Mouse (Mus musculus) small intestine, adult 2 months (tissue): ENCODE data around the gene AL732309.1. TPM values are rescaled to one million over a fixed set of nuclear protein-coding genes. Genes with fewer than 3 reads are reported as not detected.
A peak's percentile ranks its signal among the peaks of the same experiment; 100 is the strongest.

Experiments used
- H3K27ac ChIP-seq: fragments of 200-500 bp; 2 replicates; pipeline ENCODE4 v1.5.1; 2012; ENCODE audit warnings: low read depth, low read length, control low read depth, inconsistent platforms; ENCODE audit not compliant: insufficient read depth
- H3K27me3 ChIP-seq: fragments of 200-500 bp; 2 replicates; pipeline ENCODE4 v1.6.1; 2012; ENCODE audit warnings: mild to moderate bottlenecking, moderate library complexity, low read length, inconsistent platforms; ENCODE audit not compliant: control insufficient read depth, insufficient read depth
- H3K36me3 ChIP-seq: fragments of 200-500 bp; 2 replicates; pipeline ENCODE4 v1.6.1; 2012; ENCODE audit warnings: mild to moderate bottlenecking, low read length, control low read depth, inconsistent platforms; ENCODE audit not compliant: control insufficient read depth, insufficient read depth
- H3K4me1 ChIP-seq: fragments of 200-500 bp; 2 replicates; pipeline ENCODE4 v1.6.1; 2012; ENCODE audit warnings: low read length, inconsistent platforms, mixed read lengths; ENCODE audit not compliant: control insufficient read depth, insufficient read depth, insufficient read length
- H3K4me3 ChIP-seq: fragments of 200-500 bp; 2 replicates; pipeline ENCODE4 v1.5.1; 2012; ENCODE audit warnings: low read depth, mild to moderate bottlenecking, control low read depth, inconsistent platforms, low read length, moderate library complexity
- CTCF ChIP-seq: fragments of 200-500 bp; IDR thresholded peaks from 2 replicates; pipeline ENCODE4 v1.5.1; 2012; ENCODE audit warnings: low read depth, mild to moderate bottlenecking, control low read depth, inconsistent platforms, low read length, moderate library complexity, mixed read lengths; ENCODE audit not compliant: insufficient replicate concordance, insufficient read length; ENCODE audit errors: extremely low read depth
- POLR2A ChIP-seq: fragments of 200-500 bp; IDR thresholded peaks from 2 replicates; pipeline ENCODE4 v1.6.1; 2012; ENCODE audit warnings: low read depth, mild to moderate bottlenecking, control low read depth, inconsistent platforms, low read length, moderate library complexity
- WGBS: fragments of 180-500 bp; shearing (Covaris S2); methylation state at CpG from one replicate; pipeline ENCODE4 v1.1.7; 2018; 5-methylcytosine and 5-hydroxymethylcytosine counted together
- polyA plus RNA-seq: library from polyadenylated mRNA; depleted of rRNA; stranded (reverse); fragments of >200 nt; gene quantifications from 2 replicates; pipeline ENCODE4 v1.2.3, GENCODE M21; 2012

Gene AL732309.1
- polyA plus RNA-seq, 1 experiment, result 45.8 TPM

DNA sequence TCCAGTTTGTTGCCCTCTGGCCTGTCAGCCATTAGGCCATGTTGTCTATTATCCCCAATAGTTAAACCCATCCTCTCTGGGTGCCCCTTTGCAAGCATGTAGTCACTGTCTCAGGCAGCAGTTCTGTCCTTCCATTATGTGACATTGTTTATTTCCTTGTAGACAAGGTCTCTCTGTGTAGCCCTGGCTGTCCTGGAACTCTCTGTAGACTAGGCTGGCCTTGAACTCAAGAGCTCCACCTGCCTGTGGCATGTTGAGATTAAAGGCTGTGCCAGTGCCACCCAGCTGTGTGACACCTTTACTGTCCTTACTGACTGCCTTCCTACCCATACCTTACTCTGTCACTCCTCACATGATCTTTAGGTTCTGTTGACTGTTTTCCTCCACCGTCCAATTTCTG is 5.7 kb upstream of the AL732309.1 start:
- peaks cover 5% of the 10 kb centered on the region for H3K4me1 ChIP-seq
- H3K4me3 ChIP-seq, result no peak overlapping the region
- no peaks in the 10 kb centered on the region for H3K27me3 ChIP-seq
- WGBS, result 65% methylated on average over 1 of the region's 1 CpGs
- no peak overlapping the region for H3K27ac ChIP-seq
- H3K36me3 ChIP-seq, result peaks cover 26% of the 10 kb centered on the region
- TF ChIP-seq POLR2A, result no peak
- peak; percentile 38; the same call in 1 of the 2 replicates for TF ChIP-seq CTCF

DNA sequence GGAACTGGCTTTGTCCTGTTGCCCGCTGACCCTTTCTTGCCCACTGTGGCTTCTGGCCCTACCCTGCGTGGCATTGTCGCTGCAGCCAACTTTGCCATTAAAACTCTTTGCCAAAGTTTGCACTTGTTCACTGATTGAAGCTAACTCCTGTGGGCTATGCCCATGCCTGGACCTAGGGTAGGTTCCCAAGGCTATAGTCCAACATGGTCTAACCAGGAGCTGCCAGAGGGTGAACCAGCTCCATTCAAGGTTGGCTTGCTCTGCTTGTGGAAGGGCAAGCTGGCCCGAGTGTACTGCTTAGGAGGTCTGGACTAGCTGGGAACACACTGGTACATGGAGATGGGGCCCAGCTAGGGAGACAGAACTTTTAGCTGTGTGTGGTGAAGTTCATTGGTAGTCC is 2.5 kb downstream of the AL732309.1 start:
- WGBS, result 88% methylated on average over 4 of the region's 4 CpGs
- H3K4me3 ChIP-seq, result no peak overlapping the region
- H3K4me1 ChIP-seq, result peaks cover 28% of the 10 kb centered on the region
- H3K27ac ChIP-seq, result no peak overlapping the region
- peaks cover 10% of the 10 kb centered on the region for H3K36me3 ChIP-seq
- TF ChIP-seq POLR2A (no peak), CTCF (no peak)
- H3K27me3 ChIP-seq, result no peaks in the 10 kb centered on the region; the same call in 1 of the 2 replicates

DNA sequence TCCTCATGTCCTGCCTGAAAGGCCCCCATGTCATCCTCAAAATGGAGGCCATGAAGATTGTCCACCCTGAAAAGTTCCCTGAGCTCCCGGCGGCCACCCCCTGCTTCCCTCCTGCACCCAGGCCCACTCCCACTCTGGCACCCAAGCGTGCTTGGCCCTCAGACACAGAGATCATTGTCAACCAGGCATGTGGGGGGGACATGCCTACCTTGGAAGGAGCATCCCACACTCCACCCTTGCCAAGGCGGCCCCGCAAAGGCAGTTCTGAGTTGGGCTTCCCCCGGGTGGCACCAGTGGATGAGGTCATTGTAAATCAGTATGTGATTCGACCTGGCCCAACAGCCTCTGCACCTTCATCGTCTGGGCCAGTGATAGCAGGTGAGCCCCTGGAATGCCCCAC is 3.3 kb downstream of the AL732309.1 start:
- 83% methylated on average over 8 of the region's 8 CpGs for WGBS
- H3K4me3 ChIP-seq, result no peak overlapping the region

DNA sequence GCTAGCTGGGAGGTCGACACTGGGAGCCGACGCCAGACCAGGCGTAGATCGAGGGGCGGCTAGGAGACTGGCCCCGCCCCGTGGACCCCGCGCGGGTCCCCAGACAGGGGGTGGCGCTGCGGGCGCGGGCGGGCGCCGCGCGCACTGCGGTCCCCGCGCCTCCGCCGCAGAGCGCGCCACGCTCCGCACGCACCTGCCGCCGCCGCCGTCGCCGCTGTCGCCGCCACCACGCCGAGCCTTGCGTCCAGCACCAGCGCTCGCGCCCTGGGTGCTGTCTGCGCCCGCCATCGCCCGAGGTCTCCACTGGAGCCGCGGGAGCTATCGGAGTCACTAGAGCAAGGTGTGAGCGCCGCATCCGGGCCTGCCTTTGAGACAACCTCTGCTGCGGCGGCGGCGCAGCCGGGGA is 4.6 kb downstream of the AL732309.1 start, which contains the start of the genes Rnf208 and Cysrt1:
Rnf208 (plus strand) TSS at position 155 of the 406 bp plus-strand sequence.
Cysrt1 (minus strand) TSS at position 352 of the 406 bp plus-strand sequence.
- TF ChIP-seq CTCF (no peak), POLR2A (no peak)
- Histone ChIP-seq H3K36me3 (no peaks in the 10 kb centered on the region; the same call in 1 of the 2 replicates), H3K27ac (peak within 1 kb of the TSS; percentile 31; the same call in 1 of the 2 replicates), H3K4me3 (peak within 1 kb of the TSS; percentile 70), H3K27me3 (no peaks in the 10 kb centered on the region; the same call in 1 of the 2 replicates), H3K4me1 (peaks cover 38% of the 10 kb centered on the region)
- WGBS, result under 1% methylated on average over 55 of the region's 59 CpGs

More for the DNA sequence above, 3.3 kb downstream of the AL732309.1 start:
- Histone ChIP-seq H3K4me1 (peaks cover 28% of the 10 kb centered on the region), H3K27ac (no peak overlapping the region), H3K27me3 (no peaks in the 10 kb centered on the region; the same call in 1 of the 2 replicates), H3K36me3 (peaks cover 5% of the 10 kb centered on the region; the same call in 1 of the 2 replicates)
- TF ChIP-seq CTCF, result no peak
- TF ChIP-seq POLR2A, result no peak

DNA sequence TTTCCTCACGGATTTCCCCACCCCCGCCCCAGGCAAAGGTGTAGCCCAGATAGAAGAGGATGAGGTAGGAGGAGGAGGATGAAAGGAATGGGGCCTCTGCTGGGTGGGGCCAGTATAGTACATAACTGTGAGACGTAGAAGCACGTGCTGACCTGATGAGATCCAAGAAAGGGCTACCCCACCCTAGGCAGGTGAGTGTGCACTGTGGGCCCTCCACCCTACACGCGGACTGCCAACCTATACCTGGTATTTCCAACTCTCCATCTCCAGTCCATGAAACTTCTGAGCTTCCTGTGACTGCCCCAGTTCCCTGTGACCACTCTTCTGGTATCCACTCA is 5.3 kb downstream of the AL732309.1 start:
- TF ChIP-seq POLR2A (no peak), CTCF (no peak)
- no peaks in the 10 kb centered on the region; the same call in 1 of the 2 replicates for H3K27me3 ChIP-seq
- H3K27ac ChIP-seq, result peak overlapping the region; percentile 31; the same call in 1 of the 2 replicates
- H3K4me3 ChIP-seq, result peak overlapping the region; percentile 70
- 11% methylated on average over 6 of the region's 6 CpGs for WGBS
- H3K4me1 ChIP-seq, result peaks cover 32% of the 10 kb centered on the region
- no peaks in the 10 kb centered on the region; the same call in 1 of the 2 replicates for H3K36me3 ChIP-seq

DNA sequence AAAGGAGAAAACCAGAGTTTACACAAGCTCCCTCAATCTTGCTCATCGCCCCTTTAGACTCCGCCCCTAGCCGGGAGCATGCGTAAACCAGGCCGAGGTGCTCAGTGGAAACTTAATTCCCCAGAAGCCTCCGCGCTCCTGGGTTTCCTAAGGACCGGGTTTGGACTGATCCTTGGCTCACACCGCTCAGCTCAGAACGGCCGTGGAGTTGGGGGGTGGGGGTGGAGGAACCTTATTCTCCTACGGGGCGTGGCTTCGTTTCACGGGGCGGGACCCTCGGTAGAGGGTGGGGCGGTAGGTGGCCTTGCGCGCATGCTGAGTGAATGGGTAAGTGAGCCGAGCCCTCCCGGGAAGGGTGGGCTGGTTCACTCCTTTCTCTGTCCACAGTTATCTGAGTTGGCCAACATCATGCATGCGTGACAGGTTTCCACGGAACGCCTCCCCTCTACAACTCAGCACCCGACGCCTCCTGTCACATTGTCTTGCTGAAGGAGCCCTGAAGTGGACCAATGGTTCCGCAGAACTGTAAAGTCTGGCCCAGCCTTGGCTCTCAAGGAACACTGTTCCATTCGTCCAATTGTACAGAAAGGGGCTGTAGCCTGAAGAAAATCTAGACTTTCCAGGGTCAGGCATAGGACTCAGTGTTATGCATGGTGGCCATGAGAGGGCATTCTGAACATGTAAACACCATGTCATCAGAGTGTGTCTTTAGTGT is 5.8 kb downstream of the AL732309.1 start:
- TF ChIP-seq POLR2A (peak; percentile 35; the same call in 1 of the 2 replicates), CTCF (no peak)
- Histone ChIP-seq H3K4me3 (peak overlapping the region; percentile 70), H3K36me3 (no peaks in the 10 kb centered on the region; the same call in 1 of the 2 replicates), H3K4me1 (peaks cover 30% of the 10 kb centered on the region), H3K27ac (peak overlapping the region; percentile 31; the same call in 1 of the 2 replicates), H3K27me3 (no peaks in the 10 kb centered on the region; the same call in 1 of the 2 replicates)
- WGBS, result 2% methylated on average over 29 of the region's 29 CpGs

DNA sequence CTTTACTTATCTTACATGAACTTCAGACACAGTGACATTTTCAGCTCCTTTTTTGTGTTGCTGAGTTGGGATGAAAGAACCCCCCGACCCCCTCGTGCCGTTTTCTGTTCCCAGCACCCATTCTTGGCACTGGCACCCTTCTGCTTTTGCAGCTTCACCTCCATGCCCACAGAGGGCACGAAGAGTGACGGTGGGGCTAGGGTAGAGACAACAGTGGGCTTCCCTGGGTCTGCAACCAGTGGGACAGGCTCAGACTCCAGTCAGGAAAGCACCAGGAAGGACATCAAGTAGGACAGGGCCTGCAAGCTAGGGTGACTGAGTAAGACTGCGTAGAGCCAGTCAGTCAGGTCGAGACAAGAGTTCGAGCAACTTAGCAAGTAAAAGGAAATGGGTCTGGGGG is 6.4 kb downstream of the AL732309.1 start:
- no peak for TF ChIP-seq CTCF
- no peak for TF ChIP-seq POLR2A
- H3K27ac ChIP-seq, result 0 out of 2 replicates have a peak overlapping the region, but pooled peaks have one; percentile 31
- H3K27me3 ChIP-seq, result no peaks in the 10 kb centered on the region; the same call in 1 of the 2 replicates
- H3K4me1 ChIP-seq, result peaks cover 33% of the 10 kb centered on the region
- no peaks in the 10 kb centered on the region; the same call in 1 of the 2 replicates for H3K36me3 ChIP-seq
- H3K4me3 ChIP-seq, result no peak overlapping the region
- WGBS, result 68% methylated on average over 8 of the region's 8 CpGs
